ENCODE assay signal across 8 mouse cellular contexts in the genomic region with DNA sequence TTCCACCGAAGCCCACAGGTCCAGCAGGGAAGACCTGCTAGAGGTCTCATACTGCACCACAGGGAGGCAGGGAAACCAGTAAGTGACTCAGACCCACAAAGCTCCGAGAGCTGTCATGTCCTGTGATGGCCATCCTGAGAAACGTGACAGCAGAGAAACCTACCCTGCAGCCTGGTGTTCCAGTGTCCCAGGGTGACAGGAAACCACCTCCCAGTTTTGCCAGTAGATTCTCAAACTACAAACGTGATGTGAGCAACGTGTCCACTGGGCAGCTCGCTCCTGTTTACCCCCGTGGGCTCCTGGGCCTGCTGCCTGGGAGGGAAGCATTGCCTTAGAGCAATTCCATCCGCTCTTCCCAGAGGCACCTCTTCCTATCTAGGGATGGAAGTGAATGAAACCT. TPM values are rescaled to one million over a fixed set of nuclear protein-coding genes. Genes with fewer than 3 reads are reported as not detected.
DNase-seq lines count a peak whose midpoint lies in the region; ATAC-seq and TF ChIP-seq lines count a peak whose summit lies in the region.

No protein-coding gene starts in this region.

- ATAC-seq in forebrain, embryonic 14.5 days = 0 out of 2 replicates have a peak, but pooled peaks have one; percentile 1
- ATAC-seq in intestine, embryonic 15.5 days = no peak

- no peak for TF ChIP-seq RAD21 in MEL (IDR thresholded peaks at IDR 0.05; ENCODE audit: low read depth, low read length)

- no peak for TF ChIP-seq EP300 in MEL (IDR thresholded peaks at IDR 0.05; ENCODE audit: low read depth in 1 of 2, low read length in 2 of 2)

- 5% methylated on average over 8 of the region's 8 CpGs for WGBS in forebrain, embryonic 14.5 days
- 10% methylated on average over 8 of the region's 8 CpGs for WGBS in intestine, embryonic 15.5 days

- H3K4me3 ChIP-seq in MEL (ENCODE audit: control insufficient read depth in 1 of 2, insufficient read depth in 1 of 2, low read depth in 2 of 2, low read length in 2 of 2) = peak overlapping the region; percentile 72 to 80
- H3K4me3 ChIP-seq in forebrain, embryonic 14.5 days (ENCODE audit: low read depth, low read length) = peak overlapping the region; percentile 64
- H3K4me3 ChIP-seq in intestine, embryonic 15.5 days (replicated peaks) = peak overlapping the region; percentile 63

- DNase-seq in kidney, adult 11 months = peak; percentile 14
- DNase-seq in kidney, postnatal 4 days = no peak
- no peak for DNase-seq in MEL (ENCODE audit: low read depth, low spot score)
- no peak for DNase-seq in forebrain, embryonic 14.5 days (ENCODE audit: low spot score)
- DNase-seq in mesoderm, embryonic 11.5 days (ENCODE audit: low read depth, low spot score) = peak; percentile 16
- DNase-seq in c-Kit-positive CD71-positive TER-119-positive erythroid progenitor cells, embryonic 14.5 days (ENCODE audit: low spot score) = no peak
- DNase-seq in adrenal gland, postnatal 10 days = no peak

- TF ChIP-seq POLR2A in MEL (IDR thresholded peaks at IDR 0.05; ENCODE audit: control insufficient read depth in 1 of 2, insufficient read depth in 1 of 2, low read depth in 1 of 2, low read length in 2 of 2, poor library complexity in 1 of 2) = no peak

- no peaks in the 10 kb centered on the region for H3K9me3 ChIP-seq in MEL (replicated peaks; ENCODE audit: insufficient read depth, low read length)
- H3K9me3 ChIP-seq in forebrain, embryonic 14.5 days (replicated peaks; ENCODE audit: control insufficient read depth, low read length) = no peaks in the 10 kb centered on the region
- H3K9me3 ChIP-seq in intestine, embryonic 15.5 days = no peaks in the 10 kb centered on the region

- no peak for TF ChIP-seq CTCF in MEL (IDR thresholded peaks at IDR 0.05 in 2 of 3, conservative IDR thresholded peaks at IDR 0.05 in 1 of 3; ENCODE audit: control insufficient read depth in 1 of 3, insufficient read depth in 1 of 3, low read depth in 2 of 3, low read length in 3 of 3, poor library complexity in 1 of 3, severe bottlenecking in 1 of 3)

- no peaks in the 10 kb centered on the region for H3K27me3 ChIP-seq in MEL (ENCODE audit: control insufficient read depth in 1 of 2, insufficient read depth in 2 of 2, low read length in 2 of 2)
- no peaks in the 10 kb centered on the region; the same call in 1 of the 2 replicates for H3K27me3 ChIP-seq in forebrain, embryonic 14.5 days (replicated peaks; ENCODE audit: control insufficient read depth, insufficient read depth, low read length)
- H3K27me3 ChIP-seq in intestine, embryonic 15.5 days (replicated peaks) = no peaks in the 10 kb centered on the region; the same call in 1 of the 2 replicates

- peaks cover 0 to 2% of the 10 kb centered on the region in 2 experiments; a peak in 1 of 4 replicates for H3K4me1 ChIP-seq in MEL (ENCODE audit: control insufficient read depth in 1 of 2, insufficient read depth in 2 of 2, low read length in 2 of 2)
- H3K4me1 ChIP-seq in forebrain, embryonic 14.5 days (ENCODE audit: control insufficient read depth, insufficient read depth, low read length) = peaks cover 9% of the 10 kb centered on the region; the same call in 1 of the 2 replicates
- peaks cover 18% of the 10 kb centered on the region; the same call in 1 of the 2 replicates for H3K4me1 ChIP-seq in intestine, embryonic 15.5 days (replicated peaks)

- peak overlapping the region; percentile 37 for H3K9ac ChIP-seq in MEL (ENCODE audit: control insufficient read depth, low read depth, low read length, poor library complexity, severe bottlenecking)
- H3K9ac ChIP-seq in forebrain, embryonic 14.5 days (ENCODE audit: low read length) = peak overlapping the region; percentile 84
- peak overlapping the region; percentile 68 for H3K9ac ChIP-seq in intestine, embryonic 15.5 days

- no peaks in the 10 kb centered on the region; a peak in 1 of 4 replicates for H3K36me3 ChIP-seq in MEL (ENCODE audit: control insufficient read depth in 1 of 2, insufficient read depth in 2 of 2, low read length in 2 of 2)
- 0 out of 2 replicates have a peak, but pooled peaks cover 6% of the 10 kb centered on the region for H3K36me3 ChIP-seq in forebrain, embryonic 14.5 days (ENCODE audit: control insufficient read depth, insufficient read depth, low read length)
- no peaks in the 10 kb centered on the region for H3K36me3 ChIP-seq in intestine, embryonic 15.5 days

- no peak overlapping the region for H3K27ac ChIP-seq in MEL (ENCODE audit: control insufficient read depth, low read depth, low read length)
- H3K27ac ChIP-seq in forebrain, embryonic 14.5 days (ENCODE audit: low read depth, low read length) = no peak overlapping the region
- H3K27ac ChIP-seq in intestine, embryonic 15.5 days = peak overlapping the region; percentile 88; the same call in 1 of the 2 replicates

- H3K4me2 ChIP-seq in forebrain, embryonic 14.5 days (ENCODE audit: low read length) = peak overlapping the region; percentile 89
- H3K4me2 ChIP-seq in intestine, embryonic 15.5 days (replicated peaks) = peak overlapping the region; percentile 89

- peaks cover 11% of the 10 kb centered on the region for H3K79me2 ChIP-seq in MEL (ENCODE audit: control insufficient read depth, insufficient read depth, low read length, poor library complexity)

TF ChIP-seq in MEL, 35 proteins besides CTCF, POLR2A, EP300 and RAD21:
- TF ChIP-seq MEF2A (IDR thresholded peaks at IDR 0.05; ENCODE audit: extremely low read depth, insufficient replicate concordance, low read depth, low read length, poor library complexity, severe bottlenecking) = no peak
- no peak for TF ChIP-seq SMC3 (IDR thresholded peaks at IDR 0.05; ENCODE audit: low read depth, low read length)
- TF ChIP-seq MYB (IDR thresholded peaks at IDR 0.05; ENCODE audit: low read depth, low read length) = no peak
- TF ChIP-seq USF1 (IDR thresholded peaks at IDR 0.05; ENCODE audit: low read depth, low read length) = no peak
- no peak for TF ChIP-seq KAT2A (conservative IDR thresholded peaks at IDR 0.05; ENCODE audit: low read depth, low read length)
- TF ChIP-seq USF2 (IDR thresholded peaks at IDR 0.05; ENCODE audit: borderline replicate concordance in 1 of 2, insufficient read depth in 1 of 2, low read depth in 1 of 2, low read length in 2 of 2) = no peak
- TF ChIP-seq POLR2AphosphoS5 (IDR thresholded peaks at IDR 0.05; ENCODE audit: borderline replicate concordance, low read depth, low read length) = no peak
- TF ChIP-seq MXI1 (IDR thresholded peaks at IDR 0.05; ENCODE audit: low read depth, low read length) = no peak
- TF ChIP-seq ZC3H11A (IDR thresholded peaks at IDR 0.05; ENCODE audit: low read depth, low read length) = no peak
- no peak for TF ChIP-seq RCOR1 (IDR thresholded peaks at IDR 0.05; ENCODE audit: low read depth, low read length)
- no peak for TF ChIP-seq POLR2AphosphoS2 (IDR thresholded peaks at IDR 0.05; ENCODE audit: low read length)
- no peak for TF ChIP-seq TBP (IDR thresholded peaks at IDR 0.05; ENCODE audit: low read depth, low read length)

RNA-seq across cellular contexts. Expression of a gene that starts 53.2 kb away (rescaled TPM):
- total RNA-seq in MEL (2012; rRNA removed) = 7.2 and 9.9 TPM in 2 replicates
- polyA plus RNA-seq in MEL (2012; ENCODE audit: insufficient read depth in 1 of 2, insufficient read length in 2 of 2, low read depth in 1 of 2, low replicate concordance in 2 of 2, missing spikeins in 1 of 2) = 10 to 100 TPM in 1 of 2 experiments, not detected in 1; 13.8 TPM
- polyA plus RNA-seq in forebrain, embryonic 14.5 days (2014; fragmentation: Nextera tagmentation; extraction: Ambion mirVana) = 19.8 and 23.5 TPM in 2 replicates
- polyA plus RNA-seq in intestine, embryonic 15.5 days (2015; fragmentation: Nextera tagmentation; extraction: Ambion mirVana) = 18.9 and 20.7 TPM in 2 replicates
- total RNA-seq in adrenal gland, postnatal 10 days (2021) = 100 to 1,000 TPM; 107 to 116 TPM

Comparison
In these comparisons a context has a peak if more than half of its experiments do, and no peak if none do; other contexts are left out.
1. DNase-seq: peak in kidney, adult 11 months (single experiment) and mesoderm, embryonic 11.5 days (single experiment); none in kidney, postnatal 4 days (0 of 2), MEL (single experiment), forebrain, embryonic 14.5 days (single experiment), c-Kit-positive CD71-positive TER-119-positive erythroid progenitor cells, embryonic 14.5 days (single experiment) and adrenal gland, postnatal 10 days (single experiment).
2. Peak in every context shown above with its lines, with median percentiles within 50 percentile points of each other: H3K4me3 ChIP-seq and H3K9ac ChIP-seq.